Mouse (Mus musculus): ENCODE data around the gene Gpr3. TPM values are rescaled to one million over a fixed set of nuclear protein-coding genes. Genes with fewer than 3 reads are reported as not detected.

Gpr3 gene
- polyA plus RNA-seq, 1 experiment = 16.1 TPM

- TF ChIP-seq CTCF (IDR thresholded peaks at IDR 0.05; ENCODE audit: extremely low read depth, insufficient read depth, low read length) (no peak), POLR2A (IDR thresholded peaks at IDR 0.05; ENCODE audit: extremely low read depth, insufficient read depth, low read length) (no peak)
- no peak overlapping the region for H3K27ac ChIP-seq (ENCODE audit: insufficient read depth, low read length)
Observed at GRCm38 (mm10) chr4:133237911-133238310, 25.6 kb upstream of the Gpr3 start.

GRCm38 (mm10) chr4:133235415-133235814, 23.1 kb upstream of the Gpr3 start:
- Histone ChIP-seq H3K4me1 (ENCODE audit: control insufficient read depth, insufficient read depth, low read length) (no peaks in the 10 kb centered on the region), H3K27ac (ENCODE audit: insufficient read depth, low read length) (no peak overlapping the region), H3K4me3 (ENCODE audit: insufficient read depth, low read length) (no peak overlapping the region)
- TF ChIP-seq POLR2A (IDR thresholded peaks at IDR 0.05; ENCODE audit: extremely low read depth, insufficient read depth, low read length) = no peak

More at GRCm38 (mm10) chr4:133237911-133238310, 25.6 kb upstream of the Gpr3 start:
- no peak overlapping the region for H3K4me3 ChIP-seq (ENCODE audit: insufficient read depth, low read length)
- H3K4me1 ChIP-seq (ENCODE audit: control insufficient read depth, insufficient read depth, low read length) = no peaks in the 10 kb centered on the region

- TF ChIP-seq CTCF (IDR thresholded peaks at IDR 0.05; ENCODE audit: extremely low read depth, insufficient read depth, low read length) (no peak), POLR2A (IDR thresholded peaks at IDR 0.05; ENCODE audit: extremely low read depth, insufficient read depth, low read length) (no peak)
- H3K4me1 ChIP-seq (ENCODE audit: control insufficient read depth, insufficient read depth, low read length) = no peaks in the 10 kb centered on the region
- H3K4me3 ChIP-seq (ENCODE audit: insufficient read depth, low read length) = no peak overlapping the region
- no peak overlapping the region for H3K27ac ChIP-seq (ENCODE audit: insufficient read depth, low read length)
Observed at GRCm38 (mm10) chr4:133234771-133235170, 22.4 kb upstream of the Gpr3 start.

- Histone ChIP-seq H3K27ac (ENCODE audit: insufficient read depth, low read length) (no peak overlapping the region), H3K4me1 (ENCODE audit: control insufficient read depth, insufficient read depth, low read length) (no peaks in the 10 kb centered on the region), H3K4me3 (ENCODE audit: insufficient read depth, low read length) (no peak overlapping the region)
- TF ChIP-seq POLR2A (IDR thresholded peaks at IDR 0.05; ENCODE audit: extremely low read depth, insufficient read depth, low read length) = no peak
- peak; percentile 61 for TF ChIP-seq CTCF (IDR thresholded peaks at IDR 0.05; ENCODE audit: extremely low read depth, insufficient read depth, low read length)
Observed at GRCm38 (mm10) chr4:133233285-133233976, 21.1 kb upstream of the Gpr3 start.

- H3K4me1 ChIP-seq (ENCODE audit: control insufficient read depth, insufficient read depth, low read length) = no peaks in the 10 kb centered on the region
- H3K27ac ChIP-seq (ENCODE audit: insufficient read depth, low read length) = no peak overlapping the region
- H3K4me3 ChIP-seq (ENCODE audit: insufficient read depth, low read length) = no peak overlapping the region
- TF ChIP-seq POLR2A (IDR thresholded peaks at IDR 0.05; ENCODE audit: extremely low read depth, insufficient read depth, low read length) (no peak), CTCF (IDR thresholded peaks at IDR 0.05; ENCODE audit: extremely low read depth, insufficient read depth, low read length) (no peak)
Observed at GRCm38 (mm10) chr4:133229582-133229981, 17.2 kb upstream of the Gpr3 start.

GRCm38 (mm10) chr4:133227636-133228035, 15.3 kb upstream of the Gpr3 start:
- H3K27ac ChIP-seq (ENCODE audit: insufficient read depth, low read length) = no peak overlapping the region
- no peak for TF ChIP-seq CTCF (IDR thresholded peaks at IDR 0.05; ENCODE audit: extremely low read depth, insufficient read depth, low read length)
- no peak for TF ChIP-seq POLR2A (IDR thresholded peaks at IDR 0.05; ENCODE audit: extremely low read depth, insufficient read depth, low read length)
- no peaks in the 10 kb centered on the region for H3K4me1 ChIP-seq (ENCODE audit: control insufficient read depth, insufficient read depth, low read length)
- no peak overlapping the region for H3K4me3 ChIP-seq (ENCODE audit: insufficient read depth, low read length)

- TF ChIP-seq CTCF (IDR thresholded peaks at IDR 0.05; ENCODE audit: extremely low read depth, insufficient read depth, low read length) (no peak), POLR2A (IDR thresholded peaks at IDR 0.05; ENCODE audit: extremely low read depth, insufficient read depth, low read length) (no peak)
- Histone ChIP-seq H3K27ac (ENCODE audit: insufficient read depth, low read length) (no peak overlapping the region), H3K4me1 (ENCODE audit: control insufficient read depth, insufficient read depth, low read length) (no peaks in the 10 kb centered on the region; the same call in 1 of the 2 replicates), H3K4me3 (ENCODE audit: insufficient read depth, low read length) (no peak overlapping the region)
Observed at GRCm38 (mm10) chr4:133226073-133226472, 13.7 kb upstream of the Gpr3 start.

- Histone ChIP-seq H3K4me1 (ENCODE audit: control insufficient read depth, insufficient read depth, low read length) (peaks cover 2% of the 10 kb centered on the region; the same call in 1 of the 2 replicates), H3K4me3 (ENCODE audit: insufficient read depth, low read length) (no peak overlapping the region)
- no peak for TF ChIP-seq POLR2A (IDR thresholded peaks at IDR 0.05; ENCODE audit: extremely low read depth, insufficient read depth, low read length)
- no peak for TF ChIP-seq CTCF (IDR thresholded peaks at IDR 0.05; ENCODE audit: extremely low read depth, insufficient read depth, low read length)
Observed at GRCm38 (mm10) chr4:133223875-133224274, 11.5 kb upstream of the Gpr3 start.

GRCm38 (mm10) chr4:133221701-133222100, 9.4 kb upstream of the Gpr3 start:
- TF ChIP-seq CTCF (IDR thresholded peaks at IDR 0.05; ENCODE audit: extremely low read depth, insufficient read depth, low read length) (no peak), POLR2A (IDR thresholded peaks at IDR 0.05; ENCODE audit: extremely low read depth, insufficient read depth, low read length) (no peak)
- H3K27ac ChIP-seq (ENCODE audit: insufficient read depth, low read length) = no peak overlapping the region
- peaks cover 2% of the 10 kb centered on the region; the same call in 1 of the 2 replicates for H3K4me1 ChIP-seq (ENCODE audit: control insufficient read depth, insufficient read depth, low read length)
- H3K4me3 ChIP-seq (ENCODE audit: insufficient read depth, low read length) = no peak overlapping the region

More at GRCm38 (mm10) chr4:133223875-133224274, 11.5 kb upstream of the Gpr3 start:
- H3K27ac ChIP-seq (ENCODE audit: insufficient read depth, low read length) = no peak overlapping the region

- TF ChIP-seq CTCF (IDR thresholded peaks at IDR 0.05; ENCODE audit: extremely low read depth, insufficient read depth, low read length) (no peak), POLR2A (IDR thresholded peaks at IDR 0.05; ENCODE audit: extremely low read depth, insufficient read depth, low read length) (no peak)
- Histone ChIP-seq H3K27ac (ENCODE audit: insufficient read depth, low read length) (no peak overlapping the region), H3K4me3 (ENCODE audit: insufficient read depth, low read length) (no peak overlapping the region), H3K4me1 (ENCODE audit: control insufficient read depth, insufficient read depth, low read length) (peaks cover 2% of the 10 kb centered on the region; the same call in 1 of the 2 replicates)
Observed at GRCm38 (mm10) chr4:133220656-133221055, 8.3 kb upstream of the Gpr3 start.
